Mouse (Mus musculus) MEL (cell line): ENCODE measurements around the gene Slc20a1. TPM values are rescaled to one million over a fixed set of nuclear protein-coding genes. Genes with fewer than 3 reads are reported as not detected.

Source experiments
- DNase-seq: peaks from one replicate; pipeline ENCODE4 v3.0.0; 2011; ENCODE audit warnings: low read depth, low spot score
- H3K27ac ChIP-seq: 2 replicates; pipeline ENCODE4 v1.5.1; 2012; ENCODE audit warnings: low read depth, mild to moderate bottlenecking, control low read depth, low read length, moderate library complexity; ENCODE audit not compliant: control insufficient read depth
- H3K27me3 ChIP-seq, 2 experiments: fragments of 150-350 bp in 1 of 2; sonication (generic) in 1 of 2; 2 replicates each; pipeline ENCODE4 v1.6.1; 2012; ENCODE audit warnings: low read length in 2 of 2, mild to moderate bottlenecking in 2 of 2, improper control_type of control experiment in 1 of 2, moderate library complexity in 1 of 2; ENCODE audit not compliant: insufficient read depth in 2 of 2, control insufficient read depth in 1 of 2
- H3K36me3 ChIP-seq, 2 experiments: 2 replicates each; pipeline ENCODE4 v1.6.1; 2012 to 2014; ENCODE audit warnings: low read length in 2 of 2, improper control_type of control experiment in 1 of 2, inconsistent platforms in 1 of 2, mild to moderate bottlenecking in 1 of 2; ENCODE audit not compliant: insufficient read depth in 2 of 2, control insufficient read depth in 1 of 2
- H3K4me1 ChIP-seq, 2 experiments: fragments of 150-350 bp in 1 of 2; sonication (generic) in 1 of 2; 2 replicates each; pipeline ENCODE4 v1.6.1; 2012; ENCODE audit warnings: low read length in 2 of 2, improper control_type of control experiment in 1 of 2, mild to moderate bottlenecking in 1 of 2; ENCODE audit not compliant: insufficient read depth in 2 of 2, control insufficient read depth in 1 of 2
- H3K4me3 ChIP-seq, 2 experiments: fragments of 150-350 bp in 1 of 2; sonication (generic) in 1 of 2; 2 replicates each; pipeline ENCODE4 v1.5.1; 2012; ENCODE audit warnings: low read depth in 2 of 2, low read length in 2 of 2, mild to moderate bottlenecking in 2 of 2, moderate library complexity in 2 of 2, control low read depth in 1 of 2, improper control_type of control experiment in 1 of 2; ENCODE audit not compliant: control insufficient read depth in 1 of 2, insufficient read depth in 1 of 2
- H3K79me2 ChIP-seq: 2 replicates; pipeline ENCODE4 v1.6.1; 2012; ENCODE audit warnings: mild to moderate bottlenecking, low read length, moderate library complexity; ENCODE audit not compliant: control insufficient read depth, poor library complexity, insufficient read depth
- H3K9ac ChIP-seq: 2 replicates; pipeline ENCODE4 v1.6.1; 2012; ENCODE audit warnings: low read depth, mild to moderate bottlenecking, control low read depth, low read length, moderate library complexity; ENCODE audit not compliant: control insufficient read depth, poor library complexity, severe bottlenecking
- H3K9me3 ChIP-seq: fragments of 150-350 bp; sonication (generic); replicated peaks from 2 replicates; pipeline ENCODE4 v1.6.1; 2012; ENCODE audit warnings: mild to moderate bottlenecking, low read length, improper control_type of control experiment, moderate library complexity; ENCODE audit not compliant: insufficient read depth
- BHLHE40 ChIP-seq: IDR thresholded peaks from 2 replicates; pipeline ENCODE4 v1.6.1; 2012; ENCODE audit warnings: low read depth, mild to moderate bottlenecking, inconsistent platforms, low read length, improper control_type of control experiment, borderline replicate concordance
- CTCF ChIP-seq, 3 experiments: IDR thresholded peaks in 2 of 3; conservative IDR thresholded peaks in 1 of 3; 2 replicates each; pipeline ENCODE4 v1.5.1; 2011 to 2012; ENCODE audit warnings: low read length in 3 of 3, low read depth in 2 of 3, mild to moderate bottlenecking in 2 of 3, improper control_type of control experiment in 1 of 3, inconsistent platforms in 1 of 3, mixed read lengths in 1 of 3, moderate library complexity in 1 of 3; ENCODE audit not compliant: control insufficient read depth in 1 of 3, insufficient read depth in 1 of 3, poor library complexity in 1 of 3, severe bottlenecking in 1 of 3
- E2F4 ChIP-seq: IDR thresholded peaks from 2 replicates; pipeline ENCODE4 v1.6.1; 2011; ENCODE audit warnings: low read depth, low read length, improper control_type of control experiment, borderline replicate concordance
- ETS1 ChIP-seq: IDR thresholded peaks from 2 replicates; pipeline ENCODE4 v1.6.1; 2012; ENCODE audit warnings: low read depth, mild to moderate bottlenecking, inconsistent platforms, low read length, improper control_type of control experiment, moderate library complexity
- GATA1 ChIP-seq: IDR thresholded peaks from 2 replicates; pipeline ENCODE4 v1.6.1; 2011; ENCODE audit warnings: low read depth, low read length, improper control_type of control experiment
- HCFC1 ChIP-seq: IDR thresholded peaks from 2 replicates; pipeline ENCODE4 v1.6.1; 2012; ENCODE audit warnings: low read depth, mild to moderate bottlenecking, inconsistent platforms, low read length, improper control_type of control experiment, moderate library complexity
- KAT2A ChIP-seq: conservative IDR thresholded peaks from 2 replicates; pipeline ENCODE4 v1.6.1; 2012; ENCODE audit warnings: low read depth, low read length, improper control_type of control experiment, inconsistent platforms
- MAFK ChIP-seq: IDR thresholded peaks from 2 replicates; pipeline ENCODE4 v1.6.1; 2011; ENCODE audit warnings: low read depth, mild to moderate bottlenecking, low read length, improper control_type of control experiment, borderline replicate concordance
- MAX ChIP-seq: IDR thresholded peaks from 2 replicates; pipeline ENCODE4 v1.6.1; 2011; ENCODE audit warnings: low read length, improper control_type of control experiment
- MAZ ChIP-seq: IDR thresholded peaks from 2 replicates; pipeline ENCODE4 v1.6.1; 2012; ENCODE audit warnings: low read depth, mild to moderate bottlenecking, inconsistent platforms, low read length, improper control_type of control experiment
- MXI1 ChIP-seq: IDR thresholded peaks from 2 replicates; pipeline ENCODE4 v1.6.1; 2011; ENCODE audit warnings: mild to moderate bottlenecking, low read depth, low read length, improper control_type of control experiment
- MYB ChIP-seq: IDR thresholded peaks from 2 replicates; pipeline ENCODE4 v1.6.1; 2011; ENCODE audit warnings: mild to moderate bottlenecking, low read depth, low read length, improper control_type of control experiment
- NELFE ChIP-seq: IDR thresholded peaks from 2 replicates; pipeline ENCODE4 v1.6.1; 2011; ENCODE audit warnings: low read depth, low read length, improper control_type of control experiment
- NRF1 ChIP-seq: IDR thresholded peaks from 2 replicates; pipeline ENCODE4 v1.6.1; 2014; ENCODE audit warnings: low read depth, mild to moderate bottlenecking, inconsistent platforms, low read length, improper control_type of control experiment, moderate library complexity; ENCODE audit not compliant: poor library complexity, insufficient read depth, severe bottlenecking
- POLR2AphosphoS5 ChIP-seq: IDR thresholded peaks from 2 replicates; pipeline ENCODE4 v1.6.1; 2012; ENCODE audit warnings: low read depth, borderline replicate concordance, mild to moderate bottlenecking, inconsistent platforms, low read length, moderate library complexity, mixed read lengths
- SIN3A ChIP-seq: IDR thresholded peaks from 2 replicates; pipeline ENCODE4 v1.6.1; 2012; ENCODE audit warnings: low read length, improper control_type of control experiment, inconsistent platforms
- SMC3 ChIP-seq: IDR thresholded peaks from 2 replicates; pipeline ENCODE4 v1.6.1; 2011; ENCODE audit warnings: low read depth, low read length, improper control_type of control experiment
- TAL1 ChIP-seq: IDR thresholded peaks from 2 replicates; pipeline ENCODE4 v1.6.1; 2012; ENCODE audit warnings: mild to moderate bottlenecking, inconsistent platforms, low read length, moderate library complexity, mixed read lengths
- TCF12 ChIP-seq: IDR thresholded peaks from 2 replicates; pipeline ENCODE4 v1.6.1; 2014; ENCODE audit warnings: low read depth, mild to moderate bottlenecking, inconsistent platforms, low read length, improper control_type of control experiment, moderate library complexity
- UBTF ChIP-seq: IDR thresholded peaks from 2 replicates; pipeline ENCODE4 v1.6.1; 2012; ENCODE audit warnings: low read depth, mild to moderate bottlenecking, inconsistent platforms, low read length, improper control_type of control experiment, moderate library complexity, borderline replicate concordance; ENCODE audit not compliant: insufficient read depth
- ZKSCAN1 ChIP-seq: IDR thresholded peaks from 2 replicates; pipeline ENCODE4 v1.6.1; 2012; ENCODE audit warnings: low read depth, mild to moderate bottlenecking, inconsistent platforms, low read length, improper control_type of control experiment, moderate library complexity
- ZMIZ1 ChIP-seq: IDR thresholded peaks from 2 replicates; pipeline ENCODE4 v1.6.1; 2012; ENCODE audit warnings: low read depth, mild to moderate bottlenecking, inconsistent platforms, low read length, improper control_type of control experiment, moderate library complexity
- ZNF384 ChIP-seq: IDR thresholded peaks from 2 replicates; pipeline ENCODE4 v1.6.1; 2012; ENCODE audit warnings: low read depth, mild to moderate bottlenecking, inconsistent platforms, low read length, improper control_type of control experiment
- polyA plus RNA-seq, 2 experiments: library from polyadenylated mRNA; stranded (reverse) in 1 of 2; unstranded in 1 of 2; fragments of >175 nt in 1 of 2; fragments of >200 nt in 1 of 2; gene quantifications; 2 replicates each; pipeline versions ENCODE4 v1.2.1 to v1.2.4; 2012; ENCODE audit warnings: low replicate concordance in 2 of 2, low read depth in 1 of 2; ENCODE audit not compliant: insufficient read length in 2 of 2, insufficient read depth in 1 of 2, missing spikeins in 1 of 2
- total RNA-seq: library from RNA; depleted of rRNA; stranded (reverse); fragments of 300-350 nt; gene quantifications from 2 replicates; pipeline ENCODE4 v1.2.3, GENCODE M21; 2012

Gene Slc20a1
- total and polyA plus RNA-seq, 3 experiments = 69.4 to 80.7 TPM; not detected in 1

GRCm38 (mm10) chr2:129192392-129193150 lies 6.0 kb upstream of the Slc20a1 start:
- Histone ChIP-seq H3K9ac (no peak overlapping the region), H3K9me3 (no peaks in the 10 kb centered on the region), H3K27me3 (no peaks in the 10 kb centered on the region), H3K27ac (no peak overlapping the region), H3K79me2 (peaks cover 5% of the 10 kb centered on the region), H3K36me3 (peaks cover 0 to 9% of the 10 kb centered on the region in 2 experiments; a peak in 2 of 4 replicates), H3K4me1 (peaks cover 0 to 12% of the 10 kb centered on the region in 2 experiments), H3K4me3 (no peak overlapping the region)
- DNase-seq = no peak
- TF ChIP-seq MYB = no peak
- no peak for TF ChIP-seq TAL1
- TF ChIP-seq SMC3 = no peak
- no peak for TF ChIP-seq GATA1
- TF ChIP-seq MAX = no peak
- TF ChIP-seq MXI1 = no peak
- no peak for TF ChIP-seq E2F4
- TF ChIP-seq ETS1 = no peak
- no peak for TF ChIP-seq UBTF
- no peak for TF ChIP-seq SIN3A

GRCm38 (mm10) chr2:129196317-129196716 lies 2.2 kb upstream of the Slc20a1 start:
- H3K27ac ChIP-seq = no peak overlapping the region
- H3K9ac ChIP-seq = no peak overlapping the region
- peak; percentile 29 for DNase-seq
- peaks cover 28% of the 10 kb centered on the region for H3K79me2 ChIP-seq
- H3K9me3 ChIP-seq = no peaks in the 10 kb centered on the region
- TF ChIP-seq ZNF384 (no peak), NELFE (no peak), POLR2AphosphoS5 (no peak), MAZ (no peak), HCFC1 (no peak), CTCF (IDR thresholded peaks at IDR 0.05 in 2 of 3, conservative IDR thresholded peaks at IDR 0.05 in 1 of 3; ENCODE audit: control insufficient read depth in 1 of 3, insufficient read depth in 1 of 3, low read depth in 2 of 3, low read length in 3 of 3, poor library complexity in 1 of 3, severe bottlenecking in 1 of 3) (no peak), NRF1 (no peak), ZKSCAN1 (no peak), GATA1 (no peak), ZMIZ1 (no peak), E2F4 (no peak), TCF12 (no peak), MAFK (no peak), BHLHE40 (no peak), MAX (no peak), KAT2A (no peak)
- H3K27me3 ChIP-seq = no peaks in the 10 kb centered on the region
- peaks cover 0 to 27% of the 10 kb centered on the region in 2 experiments for H3K36me3 ChIP-seq
- H3K4me1 ChIP-seq = peaks cover 2 to 22% of the 10 kb centered on the region in 2 experiments
- H3K4me3 ChIP-seq = no peak overlapping the region
